Mouse (Mus musculus) hindbrain, embryonic 11.5 days (tissue): ENCODE results near the gene Nrd1. TPM values are rescaled to one million over a fixed set of nuclear protein-coding genes. Genes with fewer than 3 reads are reported as not detected.

Source experiments
- ATAC-seq: fragments of 200-750 bp; cut with Nextera tagmentation; 2 replicates; pipeline ENCODE4 v1.8.0; 2017; ENCODE audit warnings: mild to moderate bottlenecking, moderate TSS enrichment, moderate library complexity; ENCODE audit not compliant: low FRiP score
- DNase-seq: peaks from one replicate; pipeline ENCODE4 v3.0.0-alpha.2; 2015; ENCODE audit warnings: low spot score
- H3K27ac ChIP-seq: fragments of 300-500 bp; sonication (generic); 2 replicates; pipeline ENCODE4 v1.5.1; 2014; ENCODE audit warnings: mild to moderate bottlenecking, low read depth, low read length
- H3K27me3 ChIP-seq: fragments of 300-500 bp; sonication (generic); 2 replicates; pipeline ENCODE4 v1.6.1; 2014; ENCODE audit warnings: mild to moderate bottlenecking, low read length, moderate library complexity, mixed read lengths; ENCODE audit not compliant: control insufficient read depth, insufficient read depth
- H3K36me3 ChIP-seq: fragments of 300-500 bp; sonication (generic); 2 replicates; pipeline ENCODE4 v1.6.1; 2014; ENCODE audit warnings: mild to moderate bottlenecking, low read length, moderate library complexity, mixed read lengths; ENCODE audit not compliant: control insufficient read depth, insufficient read depth
- H3K4me1 ChIP-seq: fragments of 300-500 bp; sonication (generic); replicated peaks from 2 replicates; pipeline ENCODE4 v1.6.1; 2014; ENCODE audit warnings: low read length, mixed read lengths; ENCODE audit not compliant: control insufficient read depth, insufficient read depth
- H3K4me2 ChIP-seq: fragments of 300-500 bp; sonication (generic); replicated peaks from 2 replicates; pipeline ENCODE4 v1.6.1; 2014; ENCODE audit warnings: mild to moderate bottlenecking, low read depth, low read length
- H3K4me3 ChIP-seq: fragments of 300-500 bp; sonication (generic); 2 replicates; pipeline ENCODE4 v1.5.1; 2014; ENCODE audit warnings: low read depth, low read length
- H3K9ac ChIP-seq: fragments of 300-500 bp; sonication (generic); 2 replicates; pipeline ENCODE4 v1.6.1; 2014; ENCODE audit warnings: low read depth, low read length
- H3K9me3 ChIP-seq: fragments of 300-500 bp; sonication (generic); 2 replicates; pipeline ENCODE4 v1.6.1; 2016; ENCODE audit warnings: low read length; ENCODE audit not compliant: control insufficient read depth
- WGBS: fragments of 180-500 bp; shearing (Covaris S2); extraction: QIAGEN DNeasy Blood & Tissue Kit; methylation state at CpG from one replicate; pipeline ENCODE4 v1.1.7; 2014; 5-methylcytosine and 5-hydroxymethylcytosine counted together
- microRNA counts: library from miRNA; unstranded; fragments of <30 nt; microRNA quantifications from one replicate; lab custom pipeline; 2015
- polyA plus RNA-seq: library from polyadenylated mRNA; unstranded; fragments of >200 nt; fragmentation: Nextera tagmentation; extraction: Ambion mirVana; gene quantifications from 2 replicates; pipeline ENCODE4 v1.2.1, GENCODE M21; 2014

Nrd1 gene
- polyA plus RNA-seq, 1 experiment from 2014 or later = 82.5 TPM

GRCm38 (mm10) chr4:109109012-109109411 lies 108.6 kb downstream of the Nrd1 start:
- Histone ChIP-seq H3K4me2 (no peak overlapping the region), H3K36me3 (no peaks in the 10 kb centered on the region), H3K9ac (no peak overlapping the region), H3K27me3 (no peaks in the 10 kb centered on the region), H3K27ac (no peak overlapping the region), H3K4me3 (no peak overlapping the region), H3K9me3 (no peaks in the 10 kb centered on the region), H3K4me1 (no peaks in the 10 kb centered on the region; the same call in 1 of the 2 replicates)
- DNase-seq (no peak), ATAC-seq (no peak)
- WGBS = 83% methylated on average over 6 of the region's 6 CpGs

GRCm38 (mm10) chr4:109109686-109110085 lies 109.2 kb downstream of the Nrd1 start:
- 92% methylated on average over 10 of the region's 10 CpGs for WGBS
- no peak overlapping the region for H3K4me3 ChIP-seq
- ATAC-seq (no peak), DNase-seq (no peak)
- no peaks in the 10 kb centered on the region for H3K9me3 ChIP-seq
- no peaks in the 10 kb centered on the region for H3K36me3 ChIP-seq
- H3K27ac ChIP-seq = no peak overlapping the region
- H3K4me2 ChIP-seq = no peak overlapping the region
- H3K27me3 ChIP-seq = no peaks in the 10 kb centered on the region
- H3K9ac ChIP-seq = no peak overlapping the region
- no peaks in the 10 kb centered on the region; the same call in 1 of the 2 replicates for H3K4me1 ChIP-seq

GRCm38 (mm10) chr4:109110978-109111377 lies 110.5 kb downstream of the Nrd1 start:
- Histone ChIP-seq H3K27me3 (no peaks in the 10 kb centered on the region), H3K36me3 (no peaks in the 10 kb centered on the region), H3K9ac (no peak overlapping the region), H3K27ac (no peak overlapping the region), H3K4me3 (no peak overlapping the region), H3K4me2 (no peak overlapping the region), H3K9me3 (no peaks in the 10 kb centered on the region), H3K4me1 (no peaks in the 10 kb centered on the region; the same call in 1 of the 2 replicates)
- WGBS = 96% methylated on average over 2 of the region's 2 CpGs
- no peak for ATAC-seq
- no peak for DNase-seq

MicroRNAs within 50 kb of the gene (microRNA counts, 519-probe panel; counts per million panel counts)
- microRNA mmu-miR-761 (lab: Ali Mortazavi, UCI) = not detected

Other genes starting within 250 kb of the Nrd1 start
- 3.5 and 8.4 TPM in 2 replicates for gene Zfyve9, start 219.9 kb upstream of the Nrd1 start, polyA plus RNA-seq
- 251 and 269 TPM in 2 replicates for gene Btf3l4, start 167.0 kb upstream of the Nrd1 start, polyA plus RNA-seq
- 111 and 115 TPM in 2 replicates for gene Txndc12, start 166.1 kb upstream of the Nrd1 start, polyA plus RNA-seq
- gene Kti12, start 152.9 kb upstream of the Nrd1 start, polyA plus RNA-seq = 40.5 and 44.1 TPM in 2 replicates
- 1.5 and 3.3 TPM in 2 replicates for gene A730015C16Rik, start 152.0 kb upstream of the Nrd1 start, polyA plus RNA-seq
- 35.3 and 36.4 TPM in 2 replicates for gene Rab3b, start 121.6 kb upstream of the Nrd1 start, polyA plus RNA-seq
- 77.3 and 84.3 TPM in 2 replicates for gene Osbpl9, start 201.6 kb downstream of the Nrd1 start, polyA plus RNA-seq
- 0.09 and 0.54 TPM in 2 replicates for gene Calr4, start 233.8 kb downstream of the Nrd1 start, polyA plus RNA-seq